Mouse (Mus musculus) gastrocnemius, postnatal 36 days (tissue): ENCODE measurements at regions not wholly inside any gene's neighbourhood (a gene's known extent, or its start where the extent isn't known, plus 50 kb on each side); places are given as distances from the start of the nearest gene placed in this dataset.
"Not testable (repeated sequence)": the region's sequence is repeated elsewhere in the genome, so short reads cannot be mapped to it uniquely, and the experiment has no call there.

Source experiments
- DNase-seq, 2 experiments: peaks; one replicate each; pipeline ENCODE4 v3.0.0; 2022
- intact Hi-C: fragments of 180-260 bp; cut with DNase I; formaldehyde crosslinking; loops from one replicate; pipeline ENCODE4 v1.15.1; 2025

DNA sequence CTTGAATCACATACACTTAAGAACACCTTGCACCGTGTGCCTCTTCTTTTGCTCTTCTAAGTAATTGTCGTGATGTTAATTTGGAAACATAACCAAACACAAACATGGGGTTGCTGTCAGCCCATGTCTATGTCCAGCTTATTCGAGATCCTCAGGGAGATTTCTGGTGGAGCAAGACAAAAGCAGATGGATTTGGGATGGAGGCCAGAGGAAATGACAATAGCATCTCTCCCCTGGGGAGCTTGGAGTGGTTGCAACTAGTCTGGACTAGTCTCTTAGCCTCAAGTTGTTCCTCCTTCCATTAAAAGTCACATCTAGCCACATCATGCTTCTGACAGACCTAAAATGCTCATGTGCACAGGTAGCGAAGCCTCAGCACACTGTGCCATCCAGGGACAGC, 161.0 kb downstream of the Tomm20 start:
- intact Hi-C loops, result no loop called here
- DNase-seq, result no peak

DNA sequence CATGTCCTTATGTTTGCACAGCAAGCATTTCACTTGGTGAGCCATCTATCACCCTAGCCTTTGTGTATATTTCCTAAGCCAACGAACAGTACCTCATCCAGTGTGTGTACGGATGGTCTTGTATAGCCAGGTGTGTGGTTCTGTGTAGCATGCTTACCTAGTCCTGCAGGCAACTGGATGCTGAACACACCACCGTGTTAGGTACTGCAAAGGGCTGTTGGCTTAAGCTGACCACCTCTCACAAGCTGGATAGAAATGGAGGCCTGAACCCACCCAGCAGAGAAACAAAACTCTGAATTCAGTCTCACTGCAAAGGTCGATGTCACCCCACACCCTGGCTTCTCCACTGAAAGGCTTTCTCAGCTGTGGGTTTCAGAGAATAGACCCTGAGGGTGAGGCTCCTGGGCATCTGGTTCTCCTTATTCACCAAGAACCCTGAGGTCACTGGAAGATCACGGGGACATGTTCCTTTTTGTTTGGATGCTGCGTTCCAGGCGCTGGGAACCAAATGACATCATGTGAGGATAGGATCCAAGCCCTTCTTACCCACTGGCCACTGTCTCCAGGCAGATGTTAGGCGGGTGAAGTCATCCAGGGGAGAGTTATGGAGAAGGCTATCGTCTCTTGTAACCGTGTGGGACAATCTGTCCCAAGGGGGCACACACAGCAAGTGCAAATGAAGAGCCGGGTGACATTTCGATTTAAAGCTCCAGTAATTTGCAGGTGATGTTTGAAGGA, 161.8 kb downstream of the Tomm20 start:
- peak in 1 of 2 experiments; percentile 58 for DNase-seq
- intact Hi-C loops, result no loop called here

GRCm38 (mm10) chr8:126778673-126779072, 167.0 kb downstream of the Tomm20 start:
- DNase-seq, result no peak
- intact Hi-C loops, result no loop called here

DNA sequence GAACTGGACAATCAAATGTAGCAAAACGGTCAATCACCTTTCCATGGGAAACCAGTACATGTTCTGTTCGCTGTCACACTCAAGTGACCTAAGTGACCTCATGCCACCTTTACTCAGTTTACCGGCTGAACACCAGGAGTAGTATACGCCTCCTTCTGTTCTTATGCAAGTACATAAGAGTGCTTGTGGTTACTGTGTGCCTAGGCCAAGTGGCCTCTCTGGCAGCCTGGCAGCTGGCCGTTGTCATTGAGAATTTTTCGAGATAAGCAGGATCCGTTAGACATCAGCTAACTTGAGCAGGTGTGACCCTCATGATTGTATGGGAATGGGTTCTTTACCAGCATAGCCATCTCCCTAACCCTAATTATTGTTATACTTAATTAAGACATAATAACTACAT, 167.5 kb downstream of the Tomm20 start:
- intact Hi-C loops, result no loop called here

GRCm38 (mm10) chr8:126776605-126777469, 168.8 kb downstream of the Tomm20 start:
- intact Hi-C loops, result no loop called here
- no peak for DNase-seq

More for the DNA sequence above, 167.5 kb downstream of the Tomm20 start:
- no peak for DNase-seq

- intact Hi-C loops, result no loop called here
- DNase-seq, result no peak
Observed at GRCm38 (mm10) chr8:126775334-126775733, 170.3 kb downstream of the Tomm20 start.

- intact Hi-C loops, result no loop called here
- no peak for DNase-seq
Observed at GRCm38 (mm10) chr8:126774816-126775215, 170.8 kb downstream of the Tomm20 start.

GRCm38 (mm10) chr8:126772748-126773147, 172.9 kb downstream of the Tomm20 start:
- DNase-seq, result no peak
- intact Hi-C loops, result no loop called here

- intact Hi-C loops, result no loop called here
- DNase-seq, result no peak
Observed at GRCm38 (mm10) chr8:126772194-126772593, 173.4 kb downstream of the Tomm20 start.

GRCm38 (mm10) chr8:126770374-126770773, 175.3 kb downstream of the Tomm20 start:
- DNase-seq, intact Hi-C loops: not testable (repeated sequence)

- intact Hi-C loops, result no loop called here
- no peak for DNase-seq
Observed at GRCm38 (mm10) chr8:126768142-126768541, 174.4 kb upstream of the Irf2bp2 start.

GRCm38 (mm10) chr8:126767341-126767740, 173.6 kb upstream of the Irf2bp2 start:
- intact Hi-C loops, result no loop called here
- DNase-seq, result no peak

DNA sequence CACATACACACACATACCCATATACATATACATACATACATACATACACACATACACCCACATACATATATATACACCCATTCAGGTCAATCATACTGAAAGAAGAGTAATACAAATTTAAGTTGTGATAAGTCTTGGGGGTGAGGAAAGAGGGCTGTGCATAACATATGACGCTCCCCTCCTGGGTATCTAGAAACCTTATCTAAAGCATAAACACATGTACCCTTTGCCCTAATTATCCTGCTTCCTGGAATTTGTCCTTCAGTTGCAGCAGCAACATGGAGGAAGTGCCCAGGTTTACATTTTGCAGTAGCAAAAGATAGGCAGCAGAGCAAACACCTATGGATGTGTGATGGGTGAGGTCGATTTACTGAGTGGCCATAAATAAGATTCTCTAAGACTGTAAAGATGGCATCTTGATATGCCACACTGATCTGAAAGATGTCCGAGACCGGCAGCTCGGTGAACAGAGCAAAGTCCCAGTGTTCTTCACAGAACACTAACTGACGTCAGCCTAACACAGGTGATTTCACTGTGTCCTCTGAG, 172.0 kb upstream of the Irf2bp2 start:
- no peak for DNase-seq
- intact Hi-C loops, result no loop called here

DNA sequence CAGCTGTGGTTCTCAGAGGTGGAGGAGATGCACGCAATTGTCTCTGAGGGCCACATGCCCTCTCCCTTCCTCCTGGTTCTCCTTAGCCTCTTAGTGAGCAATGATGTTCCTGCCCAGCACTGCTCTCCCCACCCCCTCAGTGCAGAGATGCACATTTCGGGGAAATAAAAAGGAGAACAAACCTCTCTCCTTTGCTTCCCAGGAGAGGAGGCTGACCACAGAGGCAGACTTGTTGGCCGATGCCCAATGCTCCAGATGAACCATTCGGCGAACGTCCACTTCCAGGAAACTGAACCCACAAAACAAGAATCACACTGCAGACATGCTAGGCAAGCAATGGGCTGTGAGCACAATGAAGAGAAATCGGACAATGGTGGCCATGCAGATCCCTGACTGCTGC, 169.8 kb upstream of the Irf2bp2 start:
- intact Hi-C loops, result no loop called here
- peak; percentile 28 to 40 for DNase-seq

DNA sequence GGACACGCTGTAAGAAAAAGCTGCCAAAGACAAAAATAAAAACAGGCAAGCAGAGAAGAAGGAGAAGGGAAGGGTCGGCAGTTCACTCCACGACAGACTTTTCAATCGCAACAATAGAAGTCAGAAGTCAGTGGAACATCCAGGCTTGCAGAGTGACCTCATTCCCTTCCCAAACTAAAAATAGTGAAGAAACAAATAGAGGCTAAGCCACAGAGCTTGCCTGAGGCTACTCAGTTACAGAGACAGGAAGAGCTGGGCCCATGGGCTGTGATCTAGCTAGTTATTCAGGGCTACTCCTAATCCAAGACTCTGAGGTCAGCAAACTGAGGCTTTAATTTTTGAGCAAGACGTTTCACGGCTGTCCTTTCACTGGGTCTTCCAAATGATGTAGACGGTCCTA, 165.9 kb upstream of the Irf2bp2 start:
- DNase-seq, result no peak
- intact Hi-C loops, result no loop called here

DNA sequence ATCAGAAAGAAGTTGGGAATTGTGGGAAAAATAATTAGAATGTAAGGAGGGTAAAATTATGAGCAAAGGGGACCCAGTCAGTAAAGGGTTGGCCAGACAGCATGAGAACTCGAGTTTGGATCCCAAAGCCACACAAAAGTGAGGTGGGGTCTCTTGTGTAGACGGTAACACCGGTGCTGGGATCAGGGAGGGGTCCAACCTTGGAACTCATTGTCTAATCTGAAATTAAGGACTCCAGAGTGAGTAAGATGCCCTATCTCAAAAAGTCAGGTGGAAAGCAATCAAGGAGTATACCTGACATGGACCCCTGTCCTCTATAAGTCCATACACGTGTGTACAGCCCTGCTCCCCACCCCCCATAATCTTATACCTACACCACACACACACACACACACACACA, 165.2 kb upstream of the Irf2bp2 start:
- no peak for DNase-seq
- intact Hi-C loops, result no loop called here

- DNase-seq, result no peak
- intact Hi-C loops, result no loop called here
Observed at GRCm38 (mm10) chr8:126757951-126758757, 164.4 kb upstream of the Irf2bp2 start.

DNA sequence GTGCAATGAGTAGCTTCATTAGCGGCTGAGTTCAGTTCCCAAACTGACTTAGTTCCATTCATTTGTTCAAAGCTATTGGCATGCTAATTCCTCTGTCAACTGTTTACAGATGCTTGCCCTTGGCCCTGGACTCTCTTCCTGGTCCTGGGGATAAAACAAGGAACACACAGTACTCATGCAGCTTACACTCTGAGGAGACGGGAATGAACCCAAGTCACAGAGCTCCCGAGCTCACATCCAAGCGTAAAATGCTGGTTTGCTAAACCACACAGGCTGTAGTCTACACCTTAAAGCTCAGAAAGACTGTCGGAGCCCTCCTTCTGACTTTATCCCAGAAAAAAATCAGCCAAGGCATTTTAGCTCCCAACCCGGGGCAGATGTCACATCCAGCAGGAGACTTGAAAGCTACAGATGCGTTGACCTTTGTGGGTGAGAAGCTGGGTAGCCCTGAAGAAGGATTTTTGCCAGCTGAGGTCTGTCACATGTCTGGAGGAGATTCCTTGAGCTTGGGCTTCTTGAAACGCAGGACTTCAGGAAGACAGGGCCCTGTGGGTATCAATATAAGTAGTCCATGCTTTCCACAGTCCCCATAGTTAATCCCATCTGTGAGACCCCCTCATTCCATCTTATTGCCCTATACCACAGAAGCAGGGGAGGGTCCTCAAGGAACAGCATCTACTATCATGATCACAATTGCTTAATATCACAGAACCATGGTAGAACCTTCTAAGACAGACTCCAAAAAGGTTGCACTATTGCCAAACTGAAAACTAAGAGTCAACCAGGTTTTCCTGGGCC, 162.7 kb upstream of the Irf2bp2 start:
- no peak for DNase-seq
- intact Hi-C loops, result no loop called here

GRCm38 (mm10) chr8:126755669-126756068, 161.9 kb upstream of the Irf2bp2 start:
- intact Hi-C loops, result no loop called here

DNA sequence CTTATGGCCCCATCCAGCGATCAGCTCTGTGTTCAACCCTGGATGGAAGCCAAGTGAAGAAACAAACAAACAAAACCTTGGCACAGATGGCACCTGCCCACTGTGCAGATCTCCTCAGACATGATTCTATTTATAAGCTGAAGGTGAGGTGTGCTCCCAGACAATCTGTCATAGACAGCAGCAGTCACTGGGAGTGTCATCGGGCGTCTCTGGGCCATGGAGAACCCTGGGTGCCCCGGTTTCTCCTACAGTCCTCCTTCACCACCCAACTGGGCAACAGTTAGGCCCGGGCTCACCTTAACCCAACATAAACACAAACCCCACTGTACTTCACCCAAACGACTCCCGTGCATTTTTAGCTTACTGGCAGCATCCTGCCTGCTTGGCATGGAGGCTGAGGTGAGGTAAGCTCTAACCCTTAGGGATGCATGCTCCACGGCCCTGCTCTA, 160.6 kb upstream of the Irf2bp2 start:
- intact Hi-C loops, result no loop called here

More at GRCm38 (mm10) chr8:126755669-126756068, 161.9 kb upstream of the Irf2bp2 start:
- DNase-seq, result no peak

More for the DNA sequence above, 160.6 kb upstream of the Irf2bp2 start:
- no peak for DNase-seq
